Mouse (Mus musculus) heart, postnatal 36 days (tissue): ENCODE results near the gene Brd2. TPM values are rescaled to one million over a fixed set of nuclear protein-coding genes. Genes with fewer than 3 reads are reported as not detected.

ENCODE experiments used
- DNase-seq, 2 experiments: peaks; one replicate each; pipeline ENCODE4 v3.0.0; 2021 to 2022
- intact Hi-C: fragments of 180-260 bp; cut with DNase I; formaldehyde crosslinking; loops from one replicate; pipeline ENCODE4 v1.15.1; 2025
- total RNA-seq, 2 experiments: library from RNA; stranded (reverse); gene quantifications; 2 replicates each; pipeline ENCODE4 v1.2.3; 2021

Brd2 gene
- total RNA-seq, 2 experiments from 2014 or later: 80.5 to 87.0 TPM

- no peak for DNase-seq
Measured at GRCm38 (mm10) chr17:34094283-34095035, 28.0 kb downstream of the Brd2 start.

GRCm38 (mm10) chr17:34093199-34093874 lies 29.1 kb downstream of the Brd2 start:
- intact Hi-C loops: no loop called here
- no peak for DNase-seq

More at GRCm38 (mm10) chr17:34094283-34095035, 28.0 kb downstream of the Brd2 start:
- intact Hi-C loops: no loop called here

- DNase-seq: no peak
- intact Hi-C loops: no loop called here
Measured at GRCm38 (mm10) chr17:34092197-34092875, 30.1 kb downstream of the Brd2 start, which contains the start of gene H2-Oa. TSS of gene H2-Oa (plus strand) at chr17:34092340.

GRCm38 (mm10) chr17:34090923-34091322 lies 31.5 kb downstream of the Brd2 start:
- no peak for DNase-seq
- intact Hi-C loops: no loop called here

GRCm38 (mm10) chr17:34088124-34088523 lies 34.3 kb downstream of the Brd2 start:
- intact Hi-C loops: no loop called here

GRCm38 (mm10) chr17:34087386-34087785 lies 35.0 kb downstream of the Brd2 start:
- no peak for DNase-seq
- intact Hi-C loops: no loop called here

More at GRCm38 (mm10) chr17:34088124-34088523, 34.3 kb downstream of the Brd2 start:
- DNase-seq: no peak

- intact Hi-C loops: no loop called here
- DNase-seq: no peak
Measured at GRCm38 (mm10) chr17:34083104-34083503, 39.3 kb downstream of the Brd2 start.

- intact Hi-C loops: loop anchor here (5.0 kb wide), 1 partner anchor 158 kb away; the partner anchor contains the start of gene H2-Ob
Measured at GRCm38 (mm10) chr17:34079621-34080020, 42.8 kb downstream of the Brd2 start.

GRCm38 (mm10) chr17:34079002-34079401 lies 43.4 kb downstream of the Brd2 start:
- intact Hi-C loops: loop anchor here (5.0 kb wide), 1 partner anchor 158 kb away; the partner anchor contains the start of gene H2-Ob
- no peak for DNase-seq

More at GRCm38 (mm10) chr17:34079621-34080020, 42.8 kb downstream of the Brd2 start:
- DNase-seq: peak in 1 of 2 experiments; percentile 10

- intact Hi-C loops: loop anchor here (5.0 kb wide), 1 partner anchor 159 kb away; the partner anchor contains the start of gene H2-Ob
- no peak for DNase-seq
Measured at GRCm38 (mm10) chr17:34078148-34078547, 44.3 kb downstream of the Brd2 start.

GRCm38 (mm10) chr17:34077549-34077948 lies 44.9 kb downstream of the Brd2 start:
- intact Hi-C loops: loop anchor here (1.0 to 5.0 kb wide), 3 partner anchors 57 to 160 kb away; partner anchors contain the start of gene H2-Ob
- DNase-seq: peak; percentile 55 to 72

GRCm38 (mm10) chr17:34075271-34075670 lies 47.2 kb downstream of the Brd2 start:
- intact Hi-C loops: loop anchor here (5.0 kb wide), 1 partner anchor 162 kb away; the partner anchor contains the start of gene H2-Ob

GRCm38 (mm10) chr17:34072091-34072490 lies 50.3 kb downstream of the Brd2 start:
- intact Hi-C loops: no loop called here
- no peak for DNase-seq

More at GRCm38 (mm10) chr17:34075271-34075670, 47.2 kb downstream of the Brd2 start:
- DNase-seq: peak; percentile 70 to 84

GRCm38 (mm10) chr17:34068864-34069263 lies 53.6 kb downstream of the Brd2 start:
- intact Hi-C loops: no loop called here
- no peak for DNase-seq

Other genes starting within 250 kb of the Brd2 start
- gene Gm7029, start 248.8 kb downstream of the Brd2 start, total RNA-seq: not detected
- 1 to 10 TPM in 1 of 2 experiments, under 1 TPM in 1; 0.87 to 1.5 TPM for gene Kifc1, start 232.0 kb downstream of the Brd2 start, total RNA-seq
- gene Platr17, start 217.5 kb downstream of the Brd2 start, total RNA-seq: not detected
- 10 to 100 TPM; 15.7 to 18.0 TPM for gene Daxx, start 213.2 kb downstream of the Brd2 start, total RNA-seq
- gene Tapbp, start 206.7 kb downstream of the Brd2 start, total RNA-seq: 100 to 1,000 TPM; 103 to 112 TPM
- 10 to 100 TPM; 20.1 to 20.6 TPM for gene Zbtb22, start 206.7 kb downstream of the Brd2 start, total RNA-seq
- 10 to 100 TPM; 38.7 TPM for gene Rgl2, start 193.1 kb downstream of the Brd2 start, total RNA-seq
- 10 to 100 TPM; 77.0 to 84.7 TPM for gene Pfdn6, start 182.3 kb downstream of the Brd2 start, total RNA-seq
- gene Wdr46, start 182.0 kb downstream of the Brd2 start, total RNA-seq: 10 to 100 TPM; 10.1 to 11.5 TPM
- gene B3galt4, start 171.1 kb downstream of the Brd2 start, total RNA-seq: 1 to 10 TPM; 2.7 to 2.9 TPM
- 10 to 100 TPM; 38.8 to 41.4 TPM for gene Vps52, start 166.8 kb downstream of the Brd2 start, total RNA-seq
- 100 to 1,000 TPM; 411 to 417 TPM for gene Rps18, start 166.6 kb downstream of the Brd2 start, total RNA-seq
- 100 to 1,000 TPM in 1 of 2 experiments, 10 to 100 TPM in 1; 79.0 to 116 TPM for gene H2-K1, start 122.3 kb downstream of the Brd2 start, total RNA-seq
- gene Ring1, start 98.0 kb downstream of the Brd2 start, total RNA-seq: 10 to 100 TPM; 14.0 to 15.1 TPM
- 100 to 1,000 TPM; 107 to 121 TPM for gene H2-Ke6, start 94.6 kb downstream of the Brd2 start, total RNA-seq
- gene Slc39a7, start 91.0 kb downstream of the Brd2 start, total RNA-seq: 10 to 100 TPM; 56.9 to 60.7 TPM
- 10 to 100 TPM; 39.8 to 41.8 TPM for gene Rxrb, start 90.8 kb downstream of the Brd2 start, total RNA-seq
- gene Col11a2, start 83.2 kb downstream of the Brd2 start, total RNA-seq: 1 to 10 TPM in 1 of 2 experiments, under 1 TPM in 1; 0.98 to 1.9 TPM
- not detected for gene H2-Oa, start 30.3 kb downstream of the Brd2 start, total RNA-seq
- 1 to 10 TPM; 4.0 to 6.5 TPM for gene H2-DMa, start 3.1 kb downstream of the Brd2 start, total RNA-seq
- 1 to 10 TPM; 1.3 to 1.7 TPM for gene H2-DMb2, start 20.7 kb upstream of the Brd2 start, total RNA-seq
- 1 to 10 TPM; 1.5 to 2.9 TPM for gene H2-DMb1, start 30.4 kb upstream of the Brd2 start, total RNA-seq
- gene Tap1, start 64.9 kb upstream of the Brd2 start, total RNA-seq: 1 to 10 TPM; 4.1 to 7.0 TPM
- 10 to 100 TPM in 1 of 2 experiments, 1 to 10 TPM in 1; 7.5 to 10.6 TPM for gene Psmb9, start 65.1 kb upstream of the Brd2 start, total RNA-seq
- gene Psmb8, start 75.1 kb upstream of the Brd2 start, total RNA-seq: 10 to 100 TPM; 11.4 to 15.1 TPM
- gene Tap2, start 80.9 kb upstream of the Brd2 start, total RNA-seq: 10 to 100 TPM; 23.6 to 24.6 TPM
- gene H2-Ob, start 116.3 kb upstream of the Brd2 start, total RNA-seq: under 1 TPM; 0.83 to 0.84 TPM
- gene H2-Ab1, start 135.1 kb upstream of the Brd2 start, total RNA-seq: 10 to 100 TPM; 14.8 to 32.7 TPM
- gene H2-Aa, start 165.2 kb upstream of the Brd2 start, total RNA-seq: 10 to 100 TPM; 21.8 to 44.6 TPM
- 10 to 100 TPM; 20.6 to 43.5 TPM for gene H2-Eb1, start 183.2 kb upstream of the Brd2 start, total RNA-seq
- gene H2-Eb2, start 203.0 kb upstream of the Brd2 start, total RNA-seq: not detected
- under 1 TPM; 0.58 to 0.92 TPM for gene Btnl2, start 232.2 kb upstream of the Brd2 start, total RNA-seq